Mouse (Mus musculus) ES-E14 (cell line): ENCODE data around the gene Ebf3. TPM values are rescaled to one million over a fixed set of nuclear protein-coding genes. Genes with fewer than 3 reads are reported as not detected.

Experiments used
- DNase-seq: peaks from one replicate; pipeline ENCODE4 v3.0.0-alpha.2; 2013; ENCODE audit warnings: low read depth, low spot score
- H3K27ac ChIP-seq: 2 replicates; pipeline ENCODE4 v1.5.1; 2012; ENCODE audit warnings: low read depth, mild to moderate bottlenecking, low read length, moderate library complexity, mixed read lengths; ENCODE audit not compliant: poor library complexity, insufficient read depth, severe bottlenecking
- H3K36me3 ChIP-seq: 2 replicates; pipeline ENCODE4 v1.6.1; 2012; ENCODE audit warnings: mild to moderate bottlenecking, low read length, moderate library complexity, mixed read lengths; ENCODE audit not compliant: control insufficient read depth, poor library complexity, insufficient read depth, severe bottlenecking
- H3K4me1 ChIP-seq, 2 experiments: fragments of 150-350 bp in 1 of 2; sonication (generic) in 1 of 2; 2 replicates each; pipeline ENCODE4 v1.6.1; 2012; ENCODE audit warnings: low read length in 2 of 2, mild to moderate bottlenecking in 1 of 2, mixed read lengths in 1 of 2; ENCODE audit not compliant: control insufficient read depth in 2 of 2, insufficient read depth in 2 of 2, poor library complexity in 1 of 2
- H3K4me3 ChIP-seq, 2 experiments: fragments of 150-350 bp in 1 of 2; sonication (generic) in 1 of 2; 2 replicates each; pipeline ENCODE4 v1.5.1; 2012; ENCODE audit warnings: low read length in 2 of 2, low read depth in 1 of 2, mild to moderate bottlenecking in 1 of 2, mixed read lengths in 1 of 2; ENCODE audit not compliant: insufficient read depth in 1 of 2, poor library complexity in 1 of 2, severe bottlenecking in 1 of 2
- H3K9ac ChIP-seq: 2 replicates; pipeline ENCODE4 v1.6.1; 2012; ENCODE audit warnings: low read depth, mild to moderate bottlenecking, low read length, mixed read lengths; ENCODE audit not compliant: poor library complexity, insufficient read depth, severe bottlenecking
- H3K9me3 ChIP-seq: fragments of 150-350 bp; sonication (generic); 2 replicates; pipeline ENCODE4 v1.6.1; 2012; ENCODE audit warnings: low read depth, mild to moderate bottlenecking, low read length; ENCODE audit not compliant: control insufficient read depth, insufficient read depth
- CHD2 ChIP-seq: IDR thresholded peaks from 2 replicates; pipeline ENCODE4 v1.6.1; 2014; ENCODE audit warnings: mild to moderate bottlenecking, low read depth, low read length, inconsistent platforms
- HCFC1 ChIP-seq: IDR thresholded peaks from 2 replicates; pipeline ENCODE4 v1.6.1; 2012; ENCODE audit warnings: low read length, inconsistent platforms, borderline replicate concordance; ENCODE audit not compliant: insufficient read depth
- MAFK ChIP-seq: IDR thresholded peaks from 2 replicates; pipeline ENCODE4 v1.6.1; 2014; ENCODE audit warnings: mild to moderate bottlenecking, low read depth, low read length, inconsistent platforms; ENCODE audit not compliant: insufficient read depth
- ZC3H11A ChIP-seq: IDR thresholded peaks from 2 replicates; pipeline ENCODE4 v1.6.1; 2012; ENCODE audit warnings: low read depth, mild to moderate bottlenecking, inconsistent platforms, low read length, borderline replicate concordance
- ZNF384 ChIP-seq: IDR thresholded peaks from 2 replicates; pipeline ENCODE4 v1.6.1; 2012; ENCODE audit warnings: low read depth, low read length, inconsistent platforms
- in situ Hi-C, 2 experiments: fragments of 600-800 bp; cut with MboI; formaldehyde crosslinking; loops; one replicate each; pipeline ENCODE4 v1.15.1; 2025; ENCODE audit warnings: low sequenced_read_pairs in 2 of 2, inconsistent platforms in 1 of 2; ENCODE audit not compliant: unreplicated experiment in 2 of 2
- total RNA-seq: library from RNA; depleted of rRNA; stranded (reverse); fragments of 300-350 nt; gene quantifications from 2 replicates; pipeline ENCODE4 v1.2.3, GENCODE M21; 2012

The Ebf3 gene
- total RNA-seq, 1 experiment = 0.22 TPM

- Histone ChIP-seq H3K4me1 (no peaks in the 10 kb centered on the region), H3K9ac (no peak overlapping the region), H3K4me3 (no peak overlapping the region), H3K27ac (no peak overlapping the region), H3K9me3 (no peaks in the 10 kb centered on the region), H3K36me3 (no peaks in the 10 kb centered on the region)
- no peak for DNase-seq
- in situ Hi-C loops = no loop called here
- TF ChIP-seq CHD2 = no peak
- TF ChIP-seq ZNF384 = no peak
- no peak for TF ChIP-seq HCFC1
- no peak for TF ChIP-seq MAFK
- TF ChIP-seq ZC3H11A = no peak
These were observed 19.8 kb downstream of the Ebf3 start for GRCm38 (mm10) chr7:137294446-137294845.

- in situ Hi-C loops = no loop called here
- no peaks in the 10 kb centered on the region for H3K9me3 ChIP-seq
- H3K4me3 ChIP-seq = no peak overlapping the region
- H3K27ac ChIP-seq = no peak overlapping the region; the same call in 1 of the 2 replicates
- no peak for DNase-seq
- H3K36me3 ChIP-seq = no peaks in the 10 kb centered on the region
- no peak overlapping the region for H3K9ac ChIP-seq
- TF ChIP-seq ZNF384 = no peak
- TF ChIP-seq CHD2 = no peak
- TF ChIP-seq HCFC1 = no peak
- TF ChIP-seq ZC3H11A = no peak
- no peak for TF ChIP-seq MAFK
- H3K4me1 ChIP-seq = no peaks in the 10 kb centered on the region
These were observed 24.8 kb downstream of the Ebf3 start for GRCm38 (mm10) chr7:137289290-137289957.

DNA sequence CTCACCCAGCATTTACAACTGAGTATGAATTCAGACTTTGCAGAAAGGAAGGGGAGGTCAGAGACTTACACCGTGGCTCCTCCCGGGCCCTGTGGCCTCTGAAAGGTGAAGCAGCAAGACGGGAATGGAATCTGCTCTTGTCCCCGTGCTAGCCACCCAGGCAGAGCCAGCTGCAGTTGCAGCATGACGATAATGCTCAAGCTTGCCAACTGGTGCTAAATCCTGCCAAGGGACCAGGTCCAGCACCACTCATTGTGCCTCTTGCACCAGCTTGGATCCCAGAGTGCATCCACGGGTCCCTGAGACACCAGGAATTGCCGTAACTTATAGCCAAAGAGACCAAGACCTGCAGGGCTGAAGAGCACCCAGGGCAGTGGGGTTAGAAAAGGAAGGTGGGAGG, 36.1 kb downstream of the Ebf3 start:
- no peaks in the 10 kb centered on the region for H3K4me1 ChIP-seq
- no peaks in the 10 kb centered on the region for H3K9me3 ChIP-seq
- in situ Hi-C loops = no loop called here
- no peak for TF ChIP-seq CHD2
- H3K9ac ChIP-seq = no peak overlapping the region
- H3K36me3 ChIP-seq = no peaks in the 10 kb centered on the region
- DNase-seq = no peak
- H3K4me3 ChIP-seq = no peak overlapping the region
- no peak overlapping the region for H3K27ac ChIP-seq

- H3K9ac ChIP-seq = no peak overlapping the region
- H3K9me3 ChIP-seq = no peaks in the 10 kb centered on the region
- no peak overlapping the region for H3K27ac ChIP-seq
- no peak for DNase-seq
- H3K4me1 ChIP-seq = no peaks in the 10 kb centered on the region
- H3K4me3 ChIP-seq = no peak overlapping the region
- TF ChIP-seq ZNF384 (no peak), MAFK (no peak), CHD2 (no peak), HCFC1 (no peak), ZC3H11A (no peak)
- no peaks in the 10 kb centered on the region for H3K36me3 ChIP-seq
- in situ Hi-C loops = no loop called here
These were observed 36.5 kb downstream of the Ebf3 start for GRCm38 (mm10) chr7:137277713-137278112.

DNA sequence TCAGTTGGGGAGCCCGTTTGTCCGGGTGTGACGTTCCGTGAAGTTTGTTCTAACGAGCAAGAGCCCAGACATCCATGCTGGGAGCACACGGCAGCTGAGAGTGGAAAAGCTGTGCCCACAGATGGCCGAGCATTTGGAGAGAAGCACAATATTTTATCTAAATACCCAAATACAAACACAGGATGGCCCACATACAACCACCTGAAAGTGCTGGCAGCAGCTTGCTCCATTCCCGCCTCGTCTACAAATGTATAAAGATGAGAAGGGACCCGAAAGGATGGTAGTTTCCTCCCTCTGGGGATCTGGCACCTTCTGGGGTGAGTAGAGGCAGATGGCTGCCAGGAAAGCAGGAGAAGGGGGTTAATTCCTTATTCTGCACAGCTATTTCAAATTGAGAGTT, 42.0 kb downstream of the Ebf3 start:
- in situ Hi-C loops = no loop called here
- no peak for TF ChIP-seq HCFC1
- TF ChIP-seq MAFK = no peak
- TF ChIP-seq ZC3H11A = no peak
- TF ChIP-seq ZNF384 = no peak
- no peak for TF ChIP-seq CHD2
- Histone ChIP-seq H3K9me3 (no peaks in the 10 kb centered on the region), H3K9ac (no peak overlapping the region), H3K36me3 (no peaks in the 10 kb centered on the region), H3K27ac (no peak overlapping the region), H3K4me1 (no peaks in the 10 kb centered on the region), H3K4me3 (no peak overlapping the region)
- DNase-seq = no peak
